Mouse (Mus musculus) kidney, adult 2 months (tissue): ENCODE measurements around the gene Sdc4. TPM values are rescaled to one million over a fixed set of nuclear protein-coding genes. Genes with fewer than 3 reads are reported as not detected.
A peak's percentile ranks its signal among the peaks of the same experiment; 100 is the strongest.

Experiments used
- DNase-seq: peaks from one replicate; pipeline ENCODE4 v3.0.0; 2021
- H3K27ac ChIP-seq: fragments of 200-500 bp; 2 replicates; pipeline ENCODE4 v1.5.1; 2012; ENCODE audit warnings: low read depth, low read length, control low read depth, inconsistent platforms; ENCODE audit not compliant: insufficient read depth
- H3K27me3 ChIP-seq: fragments of 200-500 bp; replicated peaks from 2 replicates; pipeline ENCODE4 v1.6.1; 2012; ENCODE audit warnings: mild to moderate bottlenecking, moderate library complexity, low read length, inconsistent platforms; ENCODE audit not compliant: control insufficient read depth, insufficient read depth
- H3K36me3 ChIP-seq: fragments of 200-500 bp; 2 replicates; pipeline ENCODE4 v1.6.1; 2012; ENCODE audit warnings: mild to moderate bottlenecking, moderate library complexity, low read length, inconsistent platforms; ENCODE audit not compliant: control insufficient read depth, insufficient read depth
- H3K4me1 ChIP-seq: fragments of 200-500 bp; 2 replicates; pipeline ENCODE4 v1.6.1; 2011; ENCODE audit warnings: low read length; ENCODE audit not compliant: control insufficient read depth, insufficient read depth
- H3K4me3 ChIP-seq: fragments of 200-500 bp; 2 replicates; pipeline ENCODE4 v1.5.1; 2011; ENCODE audit warnings: mild to moderate bottlenecking, low read depth, low read length, control low read depth; ENCODE audit not compliant: insufficient read depth
- CTCF ChIP-seq: fragments of 200-500 bp; conservative IDR thresholded peaks from 2 replicates; pipeline ENCODE4 v1.5.1; 2011; ENCODE audit warnings: low read depth, mild to moderate bottlenecking, control low read depth, low read length, moderate library complexity, mixed read lengths; ENCODE audit not compliant: insufficient read depth, insufficient read length
- POLR2A ChIP-seq: fragments of 200-500 bp; IDR thresholded peaks from one replicate; pipeline ENCODE4 v1.6.1; 2011; ENCODE audit warnings: low read depth, low read length, control low read depth
- WGBS: fragments of 180-500 bp; shearing (Covaris S2); methylation state at CpG from one replicate; pipeline ENCODE4 v1.1.7; 2018; 5-methylcytosine and 5-hydroxymethylcytosine counted together
- polyA plus RNA-seq: library from polyadenylated mRNA; depleted of rRNA; stranded (reverse); fragments of >200 nt; gene quantifications from 2 replicates; pipeline ENCODE4 v1.2.3, GENCODE M21; 2012

The Sdc4 gene
- polyA plus RNA-seq, 1 experiment: 212 TPM

GRCm38 (mm10) chr2:164423464-164423863, 20.2 kb downstream of the Sdc4 start:
- 49% methylated on average over 11 of the region's 11 CpGs for WGBS
- H3K36me3 ChIP-seq: peaks cover 17% of the 10 kb centered on the region
- no peaks in the 10 kb centered on the region for H3K27me3 ChIP-seq
- no peak for TF ChIP-seq CTCF
- DNase-seq: peak; percentile 40
- peaks cover 30% of the 10 kb centered on the region for H3K4me1 ChIP-seq
- no peak overlapping the region for H3K4me3 ChIP-seq
- H3K27ac ChIP-seq: peak overlapping the region; percentile 46; the same call in 1 of the 2 replicates

GRCm38 (mm10) chr2:164422675-164423393, 20.9 kb downstream of the Sdc4 start:
- H3K4me1 ChIP-seq: peaks cover 30% of the 10 kb centered on the region
- 64% methylated on average over 15 of the region's 15 CpGs for WGBS
- peak; percentile 38 for DNase-seq
- H3K27me3 ChIP-seq: no peaks in the 10 kb centered on the region
- H3K36me3 ChIP-seq: peaks cover 16% of the 10 kb centered on the region
- no peak overlapping the region for H3K4me3 ChIP-seq
- no peak for TF ChIP-seq CTCF
- TF ChIP-seq POLR2A: no peak
- H3K27ac ChIP-seq: peak overlapping the region; percentile 77

GRCm38 (mm10) chr2:164421979-164422378, 21.7 kb downstream of the Sdc4 start:
- Histone ChIP-seq H3K27me3 (no peaks in the 10 kb centered on the region), H3K27ac (peak overlapping the region; percentile 77), H3K36me3 (peaks cover 12% of the 10 kb centered on the region), H3K4me1 (peaks cover 30% of the 10 kb centered on the region), H3K4me3 (no peak overlapping the region)
- 42% methylated on average over 8 of the region's 8 CpGs for WGBS
- peak; percentile 85 for DNase-seq
- TF ChIP-seq POLR2A (no peak), CTCF (no peak)

- H3K36me3 ChIP-seq: peaks cover 12% of the 10 kb centered on the region
- TF ChIP-seq POLR2A (no peak), CTCF (no peak)
- peaks cover 28% of the 10 kb centered on the region for H3K4me1 ChIP-seq
- H3K27ac ChIP-seq: 0 out of 2 replicates have a peak overlapping the region, but pooled peaks have one; percentile 77
- H3K27me3 ChIP-seq: no peaks in the 10 kb centered on the region
- H3K4me3 ChIP-seq: no peak overlapping the region
- WGBS: 78% methylated on average over 7 of the region's 7 CpGs
- no peak for DNase-seq
Observed at GRCm38 (mm10) chr2:164421306-164421705, 22.4 kb downstream of the Sdc4 start.

GRCm38 (mm10) chr2:164419489-164419888, 24.2 kb downstream of the Sdc4 start:
- Histone ChIP-seq H3K4me3 (no peak overlapping the region), H3K27ac (no peak overlapping the region), H3K4me1 (peaks cover 23% of the 10 kb centered on the region; the same call in 1 of the 2 replicates), H3K27me3 (no peaks in the 10 kb centered on the region), H3K36me3 (peaks cover 6% of the 10 kb centered on the region)
- 9% methylated on average over 3 of the region's 3 CpGs for WGBS
- TF ChIP-seq POLR2A: no peak
- TF ChIP-seq CTCF: no peak
- DNase-seq: no peak

GRCm38 (mm10) chr2:164418308-164418875, 25.3 kb downstream of the Sdc4 start:
- H3K4me1 ChIP-seq: peaks cover 23% of the 10 kb centered on the region; the same call in 1 of the 2 replicates
- H3K27ac ChIP-seq: peak overlapping the region; percentile 83
- H3K4me3 ChIP-seq: no peak overlapping the region
- no peak for TF ChIP-seq POLR2A
- no peak for TF ChIP-seq CTCF
- peak; percentile 69 for DNase-seq
- no peaks in the 10 kb centered on the region for H3K27me3 ChIP-seq
- H3K36me3 ChIP-seq: no peaks in the 10 kb centered on the region
- WGBS: 20% methylated on average over 3 of the region's 3 CpGs

- no peaks in the 10 kb centered on the region for H3K27me3 ChIP-seq
- peak; percentile 33 for DNase-seq
- TF ChIP-seq POLR2A: no peak
- TF ChIP-seq CTCF: peak; percentile 59
- WGBS: 1% methylated on average over 2 of the region's 2 CpGs
- H3K27ac ChIP-seq: peak overlapping the region; percentile 61
- H3K4me1 ChIP-seq: peaks cover 14% of the 10 kb centered on the region; the same call in 1 of the 2 replicates
- H3K4me3 ChIP-seq: no peak overlapping the region
- H3K36me3 ChIP-seq: no peaks in the 10 kb centered on the region
Observed at GRCm38 (mm10) chr2:164417198-164417597, 26.5 kb downstream of the Sdc4 start.

- no peak for TF ChIP-seq POLR2A
- no peak for TF ChIP-seq CTCF
- 68% methylated on average over 10 of the region's 10 CpGs for WGBS
- no peak overlapping the region for H3K27ac ChIP-seq
- no peak for DNase-seq
- H3K4me1 ChIP-seq: peaks cover 5% of the 10 kb centered on the region; the same call in 1 of the 2 replicates
- no peaks in the 10 kb centered on the region for H3K36me3 ChIP-seq
- no peaks in the 10 kb centered on the region for H3K27me3 ChIP-seq
- no peak overlapping the region for H3K4me3 ChIP-seq
Observed at GRCm38 (mm10) chr2:164414581-164414980, 29.1 kb downstream of the Sdc4 start.
